ENCODE assay signal across 1 mouse cellular context in the genomic region with DNA sequence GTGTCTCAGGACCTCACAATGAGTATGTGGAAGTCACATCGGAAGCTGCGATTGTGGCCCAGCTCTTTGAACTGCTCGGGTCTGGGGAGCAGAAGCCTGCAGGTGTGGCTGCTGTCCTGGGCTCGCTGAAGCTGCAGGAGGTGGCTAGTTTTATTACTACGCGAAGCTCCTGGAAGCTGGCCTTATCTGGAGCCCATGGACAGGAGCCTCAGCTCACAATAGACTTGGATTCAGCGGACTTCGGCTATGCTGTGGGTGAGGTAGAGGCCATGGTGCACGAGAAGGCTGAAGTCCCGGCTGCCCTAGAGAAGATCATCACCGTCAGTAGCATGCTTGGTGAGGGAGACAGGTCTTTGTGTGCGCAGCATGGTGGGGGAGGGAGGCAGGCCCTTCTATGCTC.
TF ChIP-seq lines count a peak whose summit lies in the region.

No protein-coding gene starts in this region.

TF ChIP-seq in MEL, 35 proteins besides CTCF, POLR2A, EP300 and RAD21 (continued from another document):
- no peak for TF ChIP-seq E2F4 (IDR thresholded peaks at IDR 0.05; ENCODE audit: borderline replicate concordance, low read depth, low read length)
- TF ChIP-seq TCF12 (IDR thresholded peaks at IDR 0.05; ENCODE audit: low read depth, low read length), result no peak
- TF ChIP-seq SIN3A (IDR thresholded peaks at IDR 0.05; ENCODE audit: low read length), result no peak
- no peak for TF ChIP-seq USF1 (IDR thresholded peaks at IDR 0.05; ENCODE audit: low read depth, low read length)
- no peak for TF ChIP-seq MYB (IDR thresholded peaks at IDR 0.05; ENCODE audit: low read depth, low read length)
- no peak for TF ChIP-seq MAFK (IDR thresholded peaks at IDR 0.05; ENCODE audit: borderline replicate concordance, low read depth, low read length)
- no peak for TF ChIP-seq MXI1 (IDR thresholded peaks at IDR 0.05; ENCODE audit: low read depth, low read length)
